Mouse (Mus musculus) mouse trophoblast stem cell (cell line): ENCODE results near the gene Gna11.

Experiments
- in situ Hi-C, 2 experiments: fragments of 300-500 bp; cut with MseI, MboI; formaldehyde crosslinking; loops; 2 replicates in 1 of 2; 3 replicates in 1 of 2; pipeline ENCODE4 v1.15.1; 2025

Gna11 gene

GRCm38 (mm10) chr10:81544296-81545160, 462 bp downstream of the Gna11 start:
- in situ Hi-C loops: no loop called here

GRCm38 (mm10) chr10:81543633-81544032, 1.4 kb downstream of the Gna11 start:
- in situ Hi-C loops: no loop called here

GRCm38 (mm10) chr10:81542727-81543460, 2.1 kb downstream of the Gna11 start:
- in situ Hi-C loops: no loop called here

- in situ Hi-C loops: no loop called here
These were observed 3.2 kb downstream of the Gna11 start for GRCm38 (mm10) chr10:81541803-81542202.

DNA sequence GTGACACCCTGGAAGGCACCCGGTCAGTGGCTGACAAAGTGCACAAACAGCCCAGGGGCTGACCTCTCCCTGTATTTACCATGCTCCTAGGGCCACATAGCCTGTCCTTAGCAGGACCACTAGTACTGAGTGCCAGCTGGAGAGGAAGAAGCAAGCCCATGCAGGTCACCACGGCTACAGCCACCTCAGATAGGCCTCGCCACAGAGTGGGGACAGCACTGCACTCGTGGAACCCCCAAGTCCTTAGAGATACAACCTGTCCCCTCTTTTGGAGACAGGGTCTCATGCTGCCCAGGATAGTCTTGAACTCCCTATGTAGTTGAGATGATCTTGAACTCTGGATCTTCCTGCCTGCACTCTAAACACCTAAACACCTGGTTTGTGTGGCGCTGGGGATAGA, 3.6 kb downstream of the Gna11 start:
- in situ Hi-C loops: no loop called here

DNA sequence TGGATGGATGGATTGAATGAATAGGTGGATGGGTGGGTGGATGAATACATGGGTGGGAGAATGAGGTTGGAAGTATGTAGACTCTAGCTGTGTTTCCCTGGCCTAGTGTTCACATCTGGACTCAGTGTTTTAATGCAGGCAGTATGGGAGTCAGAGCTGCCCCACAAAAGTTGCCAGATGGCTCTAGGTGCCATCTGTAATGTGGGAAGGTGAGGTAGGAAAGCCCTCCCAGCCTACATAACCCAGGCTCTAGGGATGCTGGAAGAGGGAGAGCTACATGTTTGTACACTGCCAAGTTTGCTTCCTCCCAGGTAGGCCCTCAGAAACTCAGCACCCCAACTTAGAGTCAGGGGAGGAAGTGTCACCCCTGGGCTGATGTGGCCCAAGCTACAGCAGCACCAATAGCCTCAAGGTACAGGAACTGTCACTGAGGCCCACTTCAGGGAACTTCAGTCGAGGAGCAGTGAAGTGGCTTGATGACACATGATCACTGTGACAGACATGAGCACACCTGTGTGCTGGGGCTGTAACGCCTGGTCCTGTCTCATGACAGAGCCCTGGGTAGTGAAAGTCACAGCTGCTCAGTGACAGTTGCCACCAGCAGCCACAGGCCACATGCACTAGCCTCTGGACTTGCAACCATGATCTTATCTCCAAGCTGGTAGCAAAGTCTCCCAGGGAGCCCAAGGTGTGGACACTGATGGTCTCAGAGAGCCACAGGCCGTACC, 6.5 kb downstream of the Gna11 start:
- in situ Hi-C loops: no loop called here

GRCm38 (mm10) chr10:81537429-81537828, 7.6 kb downstream of the Gna11 start:
- in situ Hi-C loops: no loop called here

- in situ Hi-C loops: no loop called here
These were observed 8.3 kb downstream of the Gna11 start for GRCm38 (mm10) chr10:81536734-81537133.

DNA sequence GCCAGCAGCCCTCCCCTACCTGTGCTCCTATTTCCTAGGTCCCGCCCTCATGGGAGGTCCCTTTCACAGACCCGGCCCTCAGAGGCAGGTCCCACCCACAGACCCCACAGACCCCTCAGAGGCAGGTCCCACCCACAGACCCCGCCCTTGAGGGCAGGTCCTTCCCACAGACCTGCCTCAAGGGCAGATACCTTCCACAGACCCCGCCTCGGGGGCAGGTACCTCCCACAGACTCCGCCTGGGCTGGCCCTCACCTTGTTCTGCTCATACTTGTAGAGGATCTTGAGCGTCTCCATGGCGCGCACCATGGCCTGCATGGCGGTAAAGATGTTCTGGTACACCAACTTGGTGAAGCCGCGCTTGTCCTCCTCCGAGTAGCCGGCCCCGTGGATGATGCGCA, 10.2 kb downstream of the Gna11 start:
- in situ Hi-C loops: loop anchor here in 1 of 2 experiments (5.0 kb wide), 1 partner anchor 38 kb away; the partner anchor contains the start of gene Ncln

- in situ Hi-C loops: no loop called here
These were observed 18.2 kb downstream of the Gna11 start for GRCm38 (mm10) chr10:81526779-81527178.

DNA sequence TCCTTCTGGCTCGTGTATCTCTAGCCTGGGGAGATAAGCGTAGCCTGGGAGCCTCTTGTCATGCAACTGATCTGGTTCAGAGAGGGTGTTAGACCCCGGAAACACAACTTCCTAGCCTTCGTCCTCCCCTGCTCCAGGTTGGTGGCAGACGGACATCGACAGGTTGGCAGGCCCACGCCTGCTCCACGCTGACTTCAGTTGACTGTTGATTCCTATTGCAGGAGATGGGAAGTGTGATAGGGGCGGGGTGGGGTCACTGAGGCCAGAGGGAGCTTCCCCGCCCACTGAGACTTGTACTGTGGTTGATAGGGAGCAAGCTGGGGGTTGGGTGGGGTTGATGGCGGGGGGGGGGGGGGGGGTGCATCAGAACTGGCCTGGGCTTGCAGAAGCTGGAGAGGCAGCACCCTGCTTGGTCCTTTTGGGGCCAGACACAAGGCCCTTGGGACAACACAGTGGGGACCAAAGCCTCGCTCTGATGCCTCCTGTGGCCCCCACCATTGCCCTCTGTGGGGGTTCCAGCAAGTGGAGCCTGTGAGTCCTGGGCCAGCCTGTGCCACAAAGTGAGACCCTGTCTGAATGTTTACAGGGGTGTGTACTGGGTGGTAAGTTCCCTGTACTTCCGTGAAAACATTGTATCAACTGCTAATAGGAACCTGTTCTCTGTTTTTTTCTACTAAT, 19.8 kb downstream of the Gna11 start:
- in situ Hi-C loops: no loop called here

GRCm38 (mm10) chr10:81524051-81524605, 20.9 kb downstream of the Gna11 start, which contains the start of gene Gna15:
Gna15 (minus strand) TSS chr10:81524225.
- in situ Hi-C loops: no loop called here

- in situ Hi-C loops: no loop called here
These were observed 21.4 kb downstream of the Gna11 start for GRCm38 (mm10) chr10:81523570-81523969.

GRCm38 (mm10) chr10:81523142-81523541, 21.8 kb downstream of the Gna11 start:
- in situ Hi-C loops: no loop called here

GRCm38 (mm10) chr10:81519978-81520365, 25.0 kb downstream of the Gna11 start:
- in situ Hi-C loops: no loop called here

DNA sequence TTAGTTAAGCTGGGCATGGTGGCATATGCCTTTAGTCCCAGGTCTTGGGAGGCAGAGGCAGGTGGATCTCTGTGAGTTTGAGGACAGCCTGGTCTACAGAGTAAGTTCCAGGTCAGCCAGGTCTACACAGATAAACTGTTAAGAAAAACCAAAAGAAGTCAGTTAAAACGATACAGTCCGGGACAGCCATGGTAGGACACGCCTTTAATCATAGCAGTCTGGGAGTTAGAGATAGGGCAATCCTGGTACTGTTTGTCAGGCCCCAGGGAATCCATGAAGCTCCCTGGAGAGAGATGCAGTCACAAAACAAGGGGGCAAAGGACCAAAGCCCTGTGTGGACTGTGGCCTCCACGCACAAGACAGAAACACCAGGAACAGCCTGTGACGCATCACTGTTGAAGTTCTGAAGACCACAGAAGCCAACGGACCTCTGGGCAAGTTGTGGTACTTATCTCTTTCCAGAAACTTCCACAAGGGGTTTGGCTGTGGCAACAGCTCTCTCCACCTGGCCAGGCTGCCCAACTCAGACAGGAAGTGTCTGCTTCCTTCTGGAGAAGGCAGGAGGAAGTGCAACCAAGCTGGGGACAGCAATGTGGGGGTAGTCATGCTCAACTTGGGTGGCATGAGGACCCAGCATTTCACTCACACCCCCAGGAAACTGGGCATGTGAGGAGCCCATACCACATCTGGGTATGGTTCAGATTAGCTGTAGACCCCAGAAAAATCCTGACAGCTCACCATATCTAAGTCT, 25.6 kb downstream of the Gna11 start:
- in situ Hi-C loops: no loop called here

DNA sequence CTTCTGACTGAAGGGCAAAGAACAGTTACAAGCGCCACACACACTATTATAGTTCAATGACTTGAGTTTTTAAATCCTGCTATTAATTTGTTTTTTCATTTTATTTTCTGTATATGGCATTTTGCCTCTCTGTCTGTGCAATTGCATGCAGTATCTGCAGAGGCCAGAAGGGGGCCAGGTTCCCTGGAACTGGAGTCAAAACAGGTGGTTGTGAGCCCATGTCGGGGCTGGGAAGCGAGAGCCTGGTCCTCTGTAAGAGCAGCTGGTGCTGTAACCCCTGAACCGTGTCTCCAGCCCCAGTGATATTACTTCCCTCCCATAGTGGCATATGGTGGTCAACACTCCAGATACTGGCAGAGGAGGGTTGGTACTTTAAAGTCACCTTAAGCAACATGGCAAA, 26.4 kb downstream of the Gna11 start:
- in situ Hi-C loops: no loop called here

- in situ Hi-C loops: no loop called here
These were observed 27.8 kb downstream of the Gna11 start for GRCm38 (mm10) chr10:81517227-81517626.

DNA sequence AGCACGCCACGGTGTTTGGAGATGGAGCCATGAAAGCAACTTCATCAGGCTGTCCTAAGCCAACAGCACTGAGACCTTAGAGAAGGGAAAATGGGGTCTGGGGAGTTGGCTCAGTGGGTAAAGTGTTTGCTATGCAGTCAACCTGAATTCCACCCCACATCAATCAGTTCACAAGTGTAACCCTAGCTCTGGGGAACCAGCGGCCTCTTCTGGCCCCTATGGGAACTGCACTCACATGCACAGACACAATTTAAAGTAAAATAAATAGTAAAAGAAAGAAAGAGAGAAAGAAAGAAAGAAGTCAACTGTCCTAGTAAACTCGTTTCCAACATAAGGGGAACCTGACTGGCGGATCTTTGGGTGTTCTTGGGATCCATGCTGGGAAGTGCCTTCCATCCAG, 31.2 kb downstream of the Gna11 start:
- in situ Hi-C loops: no loop called here

DNA sequence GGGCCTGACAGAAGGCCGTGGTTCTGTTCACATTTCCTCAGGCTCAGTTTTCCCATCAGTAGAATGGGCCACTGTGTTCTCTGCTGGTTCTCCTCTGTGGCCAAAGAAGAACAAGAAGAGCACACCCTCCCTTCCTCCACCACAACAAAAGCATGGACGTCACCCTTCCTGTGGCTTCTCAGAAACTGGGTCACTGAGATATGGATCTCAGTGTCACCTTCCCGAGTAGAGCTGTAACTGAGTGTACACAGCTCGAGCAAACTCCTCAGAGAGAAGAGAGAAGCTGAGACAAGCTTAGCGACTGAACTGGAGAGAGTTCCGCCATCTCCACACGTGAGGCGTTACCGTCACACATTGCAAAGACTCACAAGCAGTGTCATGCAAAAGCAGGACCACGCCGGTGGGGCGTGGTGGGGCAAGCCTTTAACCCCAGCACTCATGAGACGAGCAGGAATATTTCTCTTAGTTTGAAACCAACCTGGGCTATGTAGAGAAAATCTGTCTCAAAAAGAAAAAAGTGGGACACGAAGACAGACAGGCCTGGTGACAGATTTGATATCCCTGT, 34.7 kb downstream of the Gna11 start:
- in situ Hi-C loops: no loop called here
